Mouse (Mus musculus) adrenal gland, postnatal 10 days (tissue): ENCODE measurements around the gene Usp7. TPM values are rescaled to one million over a fixed set of nuclear protein-coding genes. Genes with fewer than 3 reads are reported as not detected.

Experiments
- total RNA-seq, 2 experiments: library from RNA; stranded (reverse); gene quantifications; 2 replicates each; pipeline ENCODE4 v1.2.3; 2021

Usp7 gene
- total RNA-seq, 2 experiments from 2014 or later = 88.5 to 109 TPM

Other genes with a start within 250 kb of the Usp7 start
- 10 to 100 TPM; 56.9 to 74.1 TPM for gene Pmm2, start 154.6 kb downstream of the Usp7 start, total RNA-seq
- gene Tmem186, start 154.6 kb downstream of the Usp7 start, total RNA-seq = 10 to 100 TPM; 19.0 to 22.4 TPM
- gene Carhsp1, start 120.2 kb downstream of the Usp7 start, total RNA-seq = 10 to 100 TPM; 76.8 to 85.6 TPM
- gene Gm5767, start 111.5 kb downstream of the Usp7 start, total RNA-seq = not detected
- gene 1810013L24Rik, start 37.8 kb upstream of the Usp7 start, total RNA-seq = 10 to 100 TPM; 60.5 to 66.0 TPM